Mouse (Mus musculus) cerebellum, postnatal 4 days (tissue): ENCODE results near the gene Cpa1.

Experiments used
- DNase-seq, 2 experiments: peaks; one replicate each; pipeline ENCODE4 v3.0.0; 2022; ENCODE audit warnings: low spot score in 2 of 2, mixed read lengths in 1 of 2

The Cpa1 gene

DNA sequence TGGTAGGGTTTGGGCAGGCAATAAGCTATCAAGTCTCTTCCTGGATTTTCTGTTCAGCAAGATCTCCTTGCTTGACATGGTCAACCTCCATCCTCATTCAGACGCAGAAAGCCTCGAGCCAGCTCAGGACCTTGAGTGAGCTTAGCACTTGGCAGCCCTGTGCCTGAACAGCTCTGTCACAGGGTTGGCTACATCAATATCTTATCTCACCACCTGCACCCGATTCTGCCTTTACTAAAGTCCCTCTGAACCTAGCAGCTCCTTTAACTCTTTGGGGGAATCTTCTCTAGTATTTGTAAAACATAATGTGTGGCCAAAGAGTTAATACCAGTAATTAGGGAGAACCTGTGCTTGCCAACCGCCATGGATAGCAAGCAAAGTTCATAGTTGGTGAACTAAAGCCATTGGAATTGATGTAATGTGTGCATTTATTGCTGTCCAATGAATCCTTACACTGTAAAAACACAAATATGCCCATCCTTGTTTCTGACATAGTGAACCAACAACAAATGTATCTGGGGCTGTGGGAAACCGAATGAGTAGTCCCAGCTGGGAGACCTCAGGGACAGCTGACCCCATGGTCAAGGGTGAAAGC lies at the start of gene Cpa1:
Gene Cpa1, plus strand, starts transcription at position 545 of the 595 bp plus-strand sequence.
- DNase-seq = no peak

DNA sequence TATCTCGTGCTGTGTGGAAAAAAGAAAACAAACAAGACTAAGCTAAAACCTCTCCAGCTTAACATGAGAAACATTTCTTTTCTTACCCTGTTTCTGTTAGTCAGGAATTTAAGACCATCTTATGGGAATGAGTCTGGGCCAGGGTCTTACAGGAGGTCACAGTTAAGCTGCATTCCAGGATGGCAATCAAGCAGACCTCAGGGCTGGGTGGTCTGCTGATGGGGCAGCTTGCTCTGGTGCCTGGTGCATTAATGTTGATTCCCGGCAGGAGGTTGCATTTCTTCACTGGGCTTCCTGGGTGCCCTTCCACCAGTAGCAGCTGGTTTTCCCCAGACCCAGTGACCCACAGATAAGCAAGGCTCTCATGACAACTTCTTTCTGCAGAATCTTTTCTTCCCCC lies 49.2 kb upstream of the Cpa1 start:
- DNase-seq = no peak

DNA sequence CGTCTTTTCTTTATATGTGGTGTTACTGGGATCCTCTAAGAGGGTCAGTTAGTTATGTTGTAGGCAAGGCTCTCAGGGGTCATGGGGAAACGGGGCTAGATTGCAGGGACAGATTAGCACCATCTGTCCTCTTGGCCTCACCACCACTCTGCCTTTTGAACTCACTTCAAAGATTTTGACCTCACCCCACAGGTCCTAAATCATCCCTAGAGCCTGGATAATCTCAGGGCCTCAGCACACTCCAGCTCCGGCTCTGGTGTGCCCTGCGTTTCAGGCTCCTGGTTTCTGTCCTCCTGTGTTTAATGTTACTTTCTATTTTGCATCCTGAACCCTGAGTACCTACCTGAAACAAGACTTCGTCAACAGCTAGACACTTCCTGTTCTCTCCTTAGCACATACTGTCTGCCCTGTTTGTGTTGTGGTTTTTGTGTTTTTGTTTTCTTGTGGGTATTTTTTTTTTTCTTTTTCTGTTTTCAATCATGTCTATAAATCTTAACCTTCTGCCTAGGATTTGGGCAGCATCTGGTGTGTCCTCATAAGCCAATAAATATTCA lies 47.1 kb upstream of the Cpa1 start:
- DNase-seq = no peak

DNA sequence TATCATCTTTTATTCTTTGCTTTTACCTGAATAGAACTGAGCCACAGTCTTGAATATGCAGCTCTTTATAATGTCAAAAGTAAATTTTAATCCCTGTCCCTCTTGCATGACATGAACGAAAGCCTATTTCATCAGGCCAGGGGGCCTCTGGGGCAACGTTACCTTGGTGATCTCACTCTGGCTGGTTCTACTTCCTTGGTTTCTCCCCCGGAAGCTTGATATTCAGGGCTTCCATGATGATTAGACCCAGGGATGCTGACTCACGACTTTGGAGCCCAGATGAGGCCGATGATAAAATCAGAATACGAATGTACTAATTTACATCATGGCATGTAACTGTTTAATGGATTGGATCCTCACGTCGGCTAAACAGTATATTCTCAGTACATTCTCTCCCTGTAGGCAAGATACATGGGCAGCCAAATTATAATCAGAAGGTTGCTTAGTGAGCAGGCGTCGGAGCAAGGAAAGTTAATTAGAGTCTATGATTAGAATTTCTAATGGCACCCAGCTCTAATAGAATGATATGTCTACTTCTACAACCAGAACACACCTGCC lies 46.5 kb upstream of the Cpa1 start:
- DNase-seq = no peak

DNA sequence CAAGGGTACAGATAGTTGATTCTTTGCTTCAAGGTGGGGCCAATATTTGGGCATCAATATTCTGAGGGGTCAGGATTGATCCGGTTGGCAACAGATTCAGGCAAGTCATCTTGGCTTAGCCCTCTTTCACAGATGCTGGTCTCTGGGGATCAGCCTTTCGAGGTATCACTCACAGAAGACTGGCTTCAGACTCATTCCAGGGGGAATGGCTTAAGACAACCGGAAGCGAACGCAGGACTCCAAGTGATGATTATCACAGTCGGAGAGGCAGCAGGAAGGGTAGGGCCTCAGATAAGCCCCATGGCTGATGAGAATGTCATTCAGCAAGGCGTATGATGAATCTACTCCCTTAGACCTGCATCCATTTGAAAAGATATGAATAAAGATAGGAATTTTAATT lies 44.7 kb upstream of the Cpa1 start:
- no peak for DNase-seq

DNA sequence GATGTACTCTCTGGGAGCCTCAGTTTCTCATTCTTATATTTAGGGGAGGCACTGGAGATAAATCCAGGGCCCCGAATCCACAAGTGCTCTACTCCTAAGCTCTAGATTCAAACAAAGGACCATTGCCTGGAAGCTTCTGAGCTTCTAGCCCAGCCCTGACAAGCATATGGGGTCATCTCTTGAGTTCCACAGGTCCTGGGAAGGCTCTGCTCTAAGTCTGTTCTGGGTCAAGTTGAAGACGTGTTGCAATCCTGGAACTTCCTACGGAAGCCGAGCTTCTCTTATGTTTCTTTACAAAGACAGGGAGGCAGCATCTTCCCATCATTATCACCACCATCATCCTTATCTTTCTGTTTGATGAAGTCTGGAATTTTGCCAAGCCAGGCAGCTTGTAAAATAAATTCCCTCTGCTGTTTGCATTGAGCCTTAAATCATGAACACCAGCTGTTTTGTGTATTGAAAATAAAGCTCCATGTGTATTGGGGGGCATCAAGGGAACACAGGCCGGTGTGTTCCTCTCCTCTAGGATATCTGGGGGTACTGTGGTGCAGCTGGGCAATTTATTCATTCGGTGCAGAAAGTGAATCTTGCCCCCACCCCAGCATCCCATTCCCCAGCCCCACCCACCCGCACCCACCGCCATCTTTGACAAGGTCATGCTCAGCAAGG lies 42.7 kb upstream of the Cpa1 start:
- DNase-seq = no peak

DNA sequence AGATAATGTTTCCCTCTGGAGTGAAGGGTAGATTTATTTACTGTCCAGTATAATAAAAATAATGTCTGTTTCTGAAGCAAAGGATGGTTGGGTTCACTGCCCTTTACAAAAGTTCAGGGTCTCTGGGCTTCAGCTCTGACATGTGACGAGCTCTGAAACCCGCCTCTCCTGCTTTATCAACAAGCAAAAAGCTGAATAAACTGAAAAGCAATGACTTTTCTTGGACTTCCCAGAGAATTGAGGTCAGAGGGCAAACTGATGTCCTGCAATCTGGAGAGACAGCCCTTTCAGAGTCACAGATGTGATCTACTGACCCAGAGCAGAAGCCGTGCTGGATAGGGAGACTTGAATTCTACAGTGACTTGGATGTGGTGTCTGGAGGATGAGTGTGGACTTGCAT lies 39.0 kb upstream of the Cpa1 start:
- no peak for DNase-seq

DNA sequence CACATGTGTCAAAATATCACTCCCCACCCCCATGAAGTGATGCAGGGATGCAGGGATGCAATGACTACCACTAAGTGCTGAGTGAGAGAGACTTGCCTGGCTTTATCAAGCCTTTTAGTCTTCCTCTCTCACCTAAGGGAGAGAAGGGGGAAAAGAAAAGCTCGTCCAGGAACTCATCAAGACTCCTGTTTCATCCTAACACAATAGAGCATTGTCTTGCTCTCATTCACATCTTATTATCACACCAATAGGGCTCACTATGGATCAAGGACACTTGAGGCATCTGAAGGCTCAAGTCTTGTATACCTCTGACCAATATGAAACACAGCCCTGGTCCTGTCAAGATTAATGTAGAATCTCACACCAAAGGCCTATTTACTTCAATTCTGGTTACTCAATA lies 38.0 kb upstream of the Cpa1 start:
- no peak for DNase-seq

DNA sequence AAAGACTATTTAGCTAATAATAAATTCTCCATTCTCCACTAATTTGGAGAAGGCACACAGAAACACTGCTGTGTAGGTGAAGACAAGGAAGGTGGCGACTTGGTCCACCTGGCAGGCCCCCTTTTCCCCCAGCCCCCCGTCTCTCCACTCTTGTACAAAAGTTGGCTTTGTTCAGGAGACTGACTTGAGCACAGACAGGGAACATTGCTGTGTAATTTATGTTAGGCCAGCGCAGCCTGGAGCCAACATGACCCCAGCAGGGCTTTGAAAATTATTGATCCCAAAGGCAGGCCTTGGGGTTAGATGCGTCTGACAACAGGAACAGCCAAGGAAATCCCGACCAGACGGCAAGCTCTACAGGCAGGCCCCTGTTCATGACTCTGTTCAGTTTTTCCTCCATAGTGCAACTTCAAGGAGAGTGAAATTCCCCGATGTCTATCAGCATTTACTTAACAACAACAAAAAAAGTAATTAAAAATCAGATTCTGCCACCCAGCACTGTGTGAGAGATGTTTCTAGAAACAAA lies 34.6 kb upstream of the Cpa1 start:
- DNase-seq = no peak

DNA sequence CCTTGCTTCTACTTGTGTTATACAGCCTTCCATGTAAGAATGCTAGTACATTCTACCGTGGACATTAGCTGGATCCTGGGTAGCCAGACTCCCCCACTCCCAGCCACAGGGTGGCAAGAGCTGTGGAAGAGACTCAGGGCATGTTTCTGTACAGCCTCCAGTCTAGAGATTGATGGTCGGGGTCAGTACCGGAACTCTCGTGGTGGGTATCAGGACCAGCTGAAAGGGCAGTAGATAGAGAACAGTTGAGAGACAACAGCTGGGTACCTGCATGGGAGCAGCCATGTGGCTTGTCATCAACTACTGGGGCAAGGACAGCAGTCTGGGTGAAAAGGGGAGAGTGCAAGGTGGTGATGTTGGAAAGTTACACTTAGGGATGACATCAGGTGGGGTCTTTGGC lies 33.9 kb upstream of the Cpa1 start:
- no peak for DNase-seq

DNA sequence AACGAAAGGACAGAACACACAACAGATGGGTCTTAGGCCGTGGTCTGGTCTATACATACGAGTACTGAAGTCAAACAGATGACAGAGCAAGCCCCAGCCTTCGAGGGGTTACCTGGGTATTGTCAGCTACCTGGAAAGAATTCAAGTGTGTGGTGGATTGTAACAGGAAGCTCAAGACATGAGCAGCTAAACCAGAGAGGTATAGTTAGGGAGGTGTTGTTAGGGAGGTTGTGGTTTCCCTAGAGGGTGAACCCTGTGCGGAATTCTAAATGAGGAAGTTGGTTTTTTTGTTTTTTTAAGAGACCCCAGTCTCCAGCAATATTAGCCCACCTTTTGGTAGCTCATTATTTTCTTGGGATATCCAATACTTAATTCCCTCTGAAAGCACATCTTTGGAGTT lies 33.3 kb upstream of the Cpa1 start:
- no peak for DNase-seq

DNA sequence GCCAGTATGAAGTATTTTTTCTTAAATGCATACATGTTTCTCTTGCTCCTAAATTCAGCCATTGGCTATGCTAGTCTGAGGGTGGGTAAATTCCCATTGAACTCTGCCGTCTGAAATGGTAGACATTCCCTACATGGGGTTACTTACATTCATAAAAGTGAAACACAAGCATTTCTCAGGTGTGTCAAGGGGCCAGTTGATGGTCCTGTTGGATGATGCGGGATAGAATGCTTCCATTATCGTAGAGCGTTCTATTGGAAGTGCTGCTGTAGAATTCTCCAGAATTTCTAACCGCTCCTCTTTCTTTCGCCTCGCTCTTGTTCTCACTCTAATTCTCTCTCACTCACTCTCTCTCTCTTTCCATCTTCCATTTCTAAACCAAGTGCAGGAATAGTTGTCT lies 28.3 kb upstream of the Cpa1 start, which contains the start of gene Cpa5:
Gene Cpa5, plus strand, starts transcription at position 301 of the 400 bp plus-strand sequence.
- peak in 1 of 2 experiments; percentile 8 for DNase-seq

DNA sequence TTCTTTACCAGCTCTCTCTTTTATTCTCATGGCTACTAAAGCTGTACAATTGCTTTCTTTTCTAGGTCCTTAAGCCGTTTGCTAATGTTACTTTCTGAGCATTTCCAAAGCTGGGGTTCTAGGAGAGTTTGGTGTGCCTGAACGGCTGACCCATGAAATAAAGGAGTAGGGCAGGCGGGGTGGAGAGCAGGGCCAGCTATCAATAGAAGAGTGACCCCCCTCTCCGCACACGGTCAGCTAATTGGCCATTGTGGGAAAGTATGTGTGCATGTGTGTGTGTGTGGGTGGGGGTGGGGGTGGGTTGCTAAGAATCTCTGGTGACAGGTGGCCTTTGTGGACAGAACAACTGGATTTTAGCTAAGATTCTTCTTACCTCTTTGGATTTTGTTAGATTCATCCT lies 27.8 kb upstream of the Cpa1 start:
- peak in 1 of 2 experiments; percentile 3 for DNase-seq

DNA sequence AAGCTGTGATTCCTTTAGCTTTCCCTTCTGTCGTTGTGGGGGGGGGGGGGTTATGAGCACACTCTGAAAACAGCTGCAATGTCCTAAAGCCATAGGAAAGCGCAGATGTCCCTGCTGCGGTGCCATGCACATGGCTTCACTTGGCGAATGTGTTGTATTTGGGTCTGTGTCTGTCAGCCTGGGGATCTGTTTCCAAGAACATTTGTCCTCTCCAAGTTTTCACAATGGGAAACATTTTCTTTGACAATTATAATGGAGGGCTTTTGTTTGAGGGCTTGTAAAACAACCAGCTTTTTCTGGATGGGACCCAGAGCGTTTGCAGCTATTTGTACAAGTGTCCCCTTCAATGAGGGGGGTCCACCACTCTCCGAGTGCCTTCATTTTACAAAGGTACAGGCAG lies 24.8 kb upstream of the Cpa1 start:
- DNase-seq = peak in 1 of 2 experiments; percentile 3

DNA sequence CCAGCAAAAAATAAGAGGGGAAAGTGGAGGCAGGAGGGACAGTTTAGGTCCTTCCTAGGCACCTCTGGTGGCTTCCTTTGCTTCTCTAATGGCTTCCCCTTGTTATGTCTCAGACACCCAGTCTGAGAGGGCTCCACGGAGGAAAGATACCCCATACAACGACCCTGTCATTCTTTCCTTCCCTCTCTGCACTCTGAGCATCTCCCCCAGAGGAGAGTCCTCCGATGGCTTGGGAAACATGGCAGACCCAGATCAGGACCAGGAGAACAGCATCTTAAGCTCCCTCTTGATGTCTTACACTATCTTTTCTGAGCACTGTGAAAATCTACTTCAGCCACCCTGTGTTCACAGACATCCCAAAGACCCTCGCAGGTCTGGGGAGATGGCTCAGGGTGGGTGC lies 23.3 kb upstream of the Cpa1 start:
- peak in 1 of 2 experiments; percentile 8 for DNase-seq

DNA sequence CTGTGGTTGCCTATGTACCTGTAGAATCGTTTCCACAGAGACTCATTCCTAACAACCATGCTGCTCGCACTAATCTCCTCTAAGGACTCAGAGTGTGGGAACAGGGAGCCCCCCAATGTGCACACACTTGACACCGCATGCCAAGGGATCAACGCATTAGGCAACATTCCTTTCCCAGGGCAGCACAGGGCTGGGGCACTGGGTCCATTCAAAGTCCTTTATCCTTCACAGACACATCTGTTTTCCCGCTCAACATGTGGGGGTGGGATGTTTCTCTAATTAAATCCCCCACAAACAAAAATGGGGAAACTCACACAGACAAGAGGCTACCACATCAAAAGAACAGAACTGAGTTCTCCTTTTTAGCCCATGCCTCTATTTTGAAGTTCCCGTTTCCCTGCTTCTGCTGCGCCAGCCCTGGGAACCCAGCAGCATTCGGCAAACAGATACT lies 22.5 kb upstream of the Cpa1 start:
- peak in 1 of 2 experiments; percentile 13 for DNase-seq

DNA sequence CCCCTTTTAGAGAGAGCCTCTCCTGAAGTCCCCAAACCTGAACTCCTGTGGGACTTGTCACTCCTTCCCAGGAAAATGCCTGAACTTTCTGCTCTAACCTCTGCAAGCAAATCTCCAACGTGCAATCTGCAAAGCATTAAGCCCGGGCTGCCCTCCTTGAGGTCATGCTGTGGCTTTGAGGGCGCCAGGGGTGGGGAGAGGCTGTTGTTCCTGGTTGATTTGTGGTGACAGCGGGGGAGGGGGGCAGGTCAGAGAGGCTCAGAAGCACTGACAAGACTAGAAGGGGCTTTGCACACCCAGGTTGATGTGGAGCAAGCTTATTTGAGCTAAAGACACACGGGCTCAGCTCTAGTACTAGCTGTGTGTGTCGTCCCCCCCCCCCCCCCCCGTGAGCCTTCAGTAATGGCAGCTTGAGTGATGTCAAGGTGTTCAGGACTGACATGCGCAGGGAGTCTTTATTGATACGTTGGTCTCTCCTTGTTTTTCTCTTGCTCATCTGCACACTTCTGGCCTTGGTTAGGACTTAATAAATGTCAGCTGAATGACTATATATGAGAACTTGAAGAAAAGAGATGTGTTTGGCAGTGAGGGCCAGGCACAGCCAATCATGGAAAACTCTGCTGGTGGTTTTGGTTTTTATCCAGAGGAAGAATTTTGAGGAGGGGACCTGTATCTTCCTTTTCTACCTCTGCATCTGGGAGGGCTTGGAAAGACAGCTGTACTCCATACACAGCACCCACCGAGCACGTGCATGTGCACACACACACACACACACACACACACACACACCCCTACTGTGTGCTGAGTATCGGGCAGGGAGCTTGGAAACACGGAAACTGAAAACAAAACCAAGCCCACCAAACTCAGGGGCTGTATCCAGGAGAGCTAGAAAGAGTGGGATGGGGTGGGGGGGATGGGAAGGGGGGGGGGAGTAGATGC lies 21.7 kb upstream of the Cpa1 start:
- DNase-seq = no peak

DNA sequence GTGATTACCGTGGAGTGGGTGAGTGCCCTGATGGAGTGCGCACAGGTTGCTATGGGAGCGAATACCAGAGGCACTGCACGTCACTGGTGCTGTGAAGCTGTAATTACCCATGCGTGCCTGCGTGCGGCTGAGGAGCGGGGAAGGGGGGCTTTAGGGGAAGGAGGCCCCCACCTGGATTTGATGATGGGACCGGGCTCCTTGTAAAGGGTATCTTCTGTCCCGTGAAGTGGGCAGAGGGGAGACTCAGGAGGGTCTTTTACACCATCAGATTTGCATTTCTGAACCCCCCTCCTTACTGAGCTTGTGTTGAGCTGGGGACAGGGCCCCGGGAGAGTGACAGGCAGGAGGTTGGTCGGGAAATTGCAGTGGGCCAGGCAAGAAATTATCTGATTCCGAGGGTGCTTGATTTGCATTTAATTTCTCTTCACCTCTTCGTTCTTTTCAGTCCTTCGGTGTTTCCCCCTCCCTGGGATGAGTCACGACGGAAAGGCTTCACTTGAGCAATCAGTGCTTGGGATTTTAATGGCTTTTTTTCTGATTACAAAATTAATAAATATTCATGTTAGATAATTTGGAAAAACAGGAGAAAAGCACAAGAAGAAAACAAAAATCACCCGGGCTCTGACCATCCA lies 20.9 kb upstream of the Cpa1 start:
- peak in 1 of 2 experiments; percentile 31 for DNase-seq

DNA sequence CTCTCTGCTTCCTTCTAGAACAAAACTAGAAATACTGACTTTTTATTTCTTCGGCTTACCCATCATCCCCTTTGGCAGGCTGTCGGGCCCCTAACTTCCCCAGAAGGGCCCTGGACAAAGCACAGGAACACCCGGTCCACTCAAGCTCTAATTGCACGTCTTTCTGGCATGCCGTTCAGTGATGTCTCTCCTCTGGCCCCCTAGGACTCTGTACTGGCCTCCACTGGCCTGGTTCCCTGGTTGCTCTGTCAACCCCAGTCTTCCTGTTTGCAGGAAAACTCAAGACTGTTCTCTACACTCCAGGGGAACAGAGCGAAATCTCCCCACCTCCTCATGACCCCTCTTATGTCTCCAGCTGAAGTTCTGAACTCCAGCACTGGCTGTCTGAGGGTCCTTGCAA lies 20.3 kb upstream of the Cpa1 start:
- no peak for DNase-seq

DNA sequence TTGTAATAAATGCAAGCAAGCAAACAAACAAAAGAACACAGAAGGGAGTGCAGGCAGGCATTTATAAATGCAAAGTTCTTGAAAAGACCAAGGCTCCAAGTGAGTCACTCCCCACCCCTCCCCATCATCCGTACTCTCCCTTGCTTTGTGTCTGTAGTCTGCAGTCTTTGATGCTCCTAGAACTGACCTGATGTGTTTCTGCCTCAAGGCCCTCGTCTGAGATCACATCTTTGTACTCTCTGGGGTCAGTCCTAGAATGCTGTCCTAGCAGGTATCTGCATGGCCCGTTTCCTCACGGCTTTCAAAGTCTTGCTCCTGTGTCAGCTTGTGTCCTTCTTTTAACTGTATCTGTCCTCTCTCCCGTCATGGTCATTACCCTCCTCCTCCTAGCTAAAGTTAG lies 19.4 kb upstream of the Cpa1 start:
- no peak for DNase-seq

DNA sequence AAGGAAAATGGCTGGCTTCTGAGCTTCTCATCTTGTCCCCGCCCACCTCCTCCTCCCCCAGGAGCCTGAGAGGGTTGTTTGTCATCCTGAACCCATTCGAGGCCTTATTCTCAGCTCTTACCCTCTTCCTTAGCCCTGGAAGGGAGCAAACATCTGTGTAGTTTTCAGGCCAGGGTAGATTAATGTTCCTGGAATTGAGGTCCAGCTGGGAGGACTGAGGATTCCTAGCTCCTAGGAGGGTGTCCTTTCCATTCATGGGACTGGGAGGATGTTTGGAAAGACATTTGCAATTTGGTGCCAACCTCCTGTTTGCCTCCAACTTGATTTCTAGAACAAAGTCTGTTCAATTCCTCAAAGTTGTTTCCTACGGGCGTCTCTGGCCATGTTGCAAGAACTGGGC lies 18.4 kb upstream of the Cpa1 start:
- DNase-seq = no peak
